Mouse (Mus musculus) gastrocnemius, adult 8-10 months (tissue): Measurements from ENCODE around the gene Slc48a1. TPM values are rescaled to one million over a fixed set of nuclear protein-coding genes. Genes with fewer than 3 reads are reported as not detected.

Source experiments
- DNase-seq, 2 experiments: peaks; one replicate each; pipeline ENCODE4 v3.0.0; 2022; ENCODE audit warnings: low spot score in 2 of 2
- total RNA-seq, 4 experiments: library from RNA; stranded (reverse); gene quantifications; 2 replicates each; pipeline ENCODE4 v1.2.4; 2022

Gene Slc48a1
- total RNA-seq, 4 experiments from 2014 or later: 40.0 to 52.7 (median 47.3) TPM

DNA sequence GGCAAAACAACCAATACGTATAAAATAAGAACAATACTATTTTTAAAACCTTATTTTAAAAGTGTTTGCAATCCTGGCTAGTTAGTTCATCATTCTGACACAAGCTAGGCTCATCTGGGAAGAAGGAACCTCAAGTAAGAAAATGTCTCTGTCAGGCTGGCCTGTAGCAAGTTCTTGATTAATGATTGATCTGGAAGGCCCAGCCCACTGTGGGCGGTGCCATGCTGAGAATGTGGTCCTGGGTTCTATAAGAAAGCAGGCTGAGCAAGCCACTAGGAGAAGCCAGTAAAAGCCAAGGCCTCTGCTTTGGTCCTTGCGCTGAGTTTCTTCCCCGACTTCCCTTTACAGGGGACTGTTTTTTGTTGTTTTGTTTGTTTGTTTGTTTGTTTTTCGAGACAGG lies 25.8 kb upstream of the Slc48a1 start:
- DNase-seq: no peak

DNA sequence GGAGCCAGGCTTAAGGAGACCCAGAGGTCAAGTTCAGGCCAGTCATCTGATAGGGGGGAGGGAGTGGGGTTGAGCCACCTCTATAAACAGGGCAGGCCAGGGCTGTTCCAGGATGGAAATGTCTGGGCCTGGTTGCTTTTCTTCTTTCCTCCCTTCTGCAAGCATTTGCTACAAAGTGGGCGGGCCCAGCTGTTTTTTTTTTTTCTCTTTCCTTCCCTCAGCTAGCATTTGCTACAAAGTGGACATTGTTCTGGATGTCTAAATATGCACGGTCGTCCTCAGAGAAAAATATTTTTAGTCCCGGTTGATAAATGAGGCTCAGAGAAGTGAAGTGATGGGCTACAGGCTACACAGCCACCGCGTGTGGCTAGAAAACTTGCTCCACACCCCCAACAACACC lies 23.8 kb upstream of the Slc48a1 start:
- DNase-seq: no peak

- DNase-seq: no peak
These were observed 23.0 kb upstream of the Slc48a1 start for GRCm38 (mm10) chr15:97755361-97755760.

DNA sequence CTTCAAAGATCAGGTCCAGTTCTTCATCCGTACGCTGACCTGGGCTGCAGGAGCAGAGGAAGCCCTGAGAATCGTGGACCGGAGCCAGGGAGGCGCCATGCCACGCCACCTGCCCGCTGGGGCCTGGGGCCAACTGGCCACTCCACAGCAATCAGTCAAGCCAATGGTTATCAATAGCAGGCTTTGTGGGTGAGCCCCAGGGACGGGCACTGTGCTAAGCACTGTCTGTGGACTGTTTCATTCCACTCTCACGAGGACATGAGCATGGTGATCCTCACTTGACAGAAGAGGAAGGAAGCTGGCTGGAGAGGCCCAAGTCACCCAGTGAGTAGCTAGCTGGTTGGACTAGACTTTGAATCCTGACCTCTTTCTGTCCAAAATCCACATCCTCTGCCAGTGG lies 18.3 kb upstream of the Slc48a1 start:
- no peak for DNase-seq

DNA sequence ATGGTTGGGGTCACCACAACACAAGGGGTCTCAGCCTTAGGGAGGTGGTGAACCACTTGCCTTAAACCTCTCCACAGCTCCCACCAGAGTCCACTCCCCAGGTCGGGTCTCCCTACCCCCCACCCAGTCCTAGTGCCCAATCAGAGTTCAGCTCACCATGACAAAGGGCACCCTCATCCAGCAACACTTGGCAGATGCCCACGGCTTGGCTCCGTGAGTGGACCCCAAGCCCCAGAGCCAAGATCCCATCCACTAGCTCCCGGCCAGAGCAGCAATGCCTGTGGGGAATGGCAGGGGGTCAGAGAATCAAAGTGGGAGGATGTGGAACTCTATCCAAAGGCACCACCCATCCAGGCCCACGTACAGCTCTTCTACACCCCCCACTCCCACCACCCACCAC lies 17.4 kb upstream of the Slc48a1 start:
- no peak for DNase-seq

- DNase-seq: no peak
These were observed 16.9 kb upstream of the Slc48a1 start for GRCm38 (mm10) chr15:97761438-97761837.

- peak in 1 of 2 experiments; percentile 48 for DNase-seq
These were observed 15.6 kb upstream of the Slc48a1 start for GRCm38 (mm10) chr15:97762733-97763132.

GRCm38 (mm10) chr15:97763256-97764049 lies 14.9 kb upstream of the Slc48a1 start:
- no peak for DNase-seq

- no peak for DNase-seq
These were observed 13.8 kb upstream of the Slc48a1 start for GRCm38 (mm10) chr15:97764532-97764931.

DNA sequence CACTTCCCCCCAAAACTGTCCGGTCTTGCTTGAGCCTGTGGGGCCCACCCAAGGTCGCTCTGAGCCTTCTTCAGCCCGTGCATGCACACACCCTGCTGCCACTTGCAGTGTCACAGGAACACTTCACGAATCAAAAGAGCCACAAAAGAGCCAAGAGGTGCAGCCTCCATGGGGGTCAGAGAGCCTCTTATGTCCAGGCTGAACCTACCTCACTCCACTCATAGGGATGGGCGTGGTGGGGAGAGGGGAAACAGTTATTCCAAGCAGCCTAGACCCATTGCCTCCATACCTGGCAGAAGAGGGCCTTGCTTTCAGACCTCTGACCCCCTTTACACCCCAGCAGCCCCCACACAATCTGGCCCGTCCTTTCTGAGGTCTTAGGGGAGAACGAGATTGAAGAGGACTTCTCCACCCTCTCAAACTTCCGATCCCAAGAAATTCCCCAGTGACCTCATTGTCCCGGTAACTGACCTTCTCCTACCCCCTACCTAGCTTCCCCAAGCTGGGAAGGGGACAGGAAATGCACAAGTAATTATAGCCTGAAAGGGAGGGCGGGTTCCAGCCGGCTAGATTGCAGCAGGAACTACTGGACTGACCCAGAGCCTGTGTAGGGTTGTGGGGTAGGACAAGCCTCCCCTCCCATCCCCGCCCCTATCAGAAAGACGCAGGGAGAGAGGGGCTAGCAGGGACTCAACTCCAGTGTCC lies 13.1 kb upstream of the Slc48a1 start:
- no peak for DNase-seq

DNA sequence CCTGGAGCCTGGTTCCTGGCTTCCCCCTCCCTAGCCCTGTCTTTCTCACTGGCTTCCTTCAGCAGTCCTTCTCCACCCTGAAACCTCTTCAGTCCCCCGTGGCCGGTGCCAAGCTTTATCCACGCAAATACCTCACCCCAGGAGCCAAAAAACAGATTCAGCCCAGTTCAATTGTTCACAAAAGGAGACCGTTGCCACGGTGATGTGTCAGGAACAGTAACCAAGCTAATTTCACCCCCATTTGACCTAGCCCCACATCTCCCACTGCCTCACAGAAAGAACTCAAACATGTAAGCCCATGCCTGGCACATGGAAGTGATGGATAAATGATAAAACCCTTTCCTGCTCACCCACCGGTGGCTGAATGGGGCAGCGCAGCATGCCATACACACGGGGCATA lies 12.1 kb upstream of the Slc48a1 start:
- no peak for DNase-seq

DNA sequence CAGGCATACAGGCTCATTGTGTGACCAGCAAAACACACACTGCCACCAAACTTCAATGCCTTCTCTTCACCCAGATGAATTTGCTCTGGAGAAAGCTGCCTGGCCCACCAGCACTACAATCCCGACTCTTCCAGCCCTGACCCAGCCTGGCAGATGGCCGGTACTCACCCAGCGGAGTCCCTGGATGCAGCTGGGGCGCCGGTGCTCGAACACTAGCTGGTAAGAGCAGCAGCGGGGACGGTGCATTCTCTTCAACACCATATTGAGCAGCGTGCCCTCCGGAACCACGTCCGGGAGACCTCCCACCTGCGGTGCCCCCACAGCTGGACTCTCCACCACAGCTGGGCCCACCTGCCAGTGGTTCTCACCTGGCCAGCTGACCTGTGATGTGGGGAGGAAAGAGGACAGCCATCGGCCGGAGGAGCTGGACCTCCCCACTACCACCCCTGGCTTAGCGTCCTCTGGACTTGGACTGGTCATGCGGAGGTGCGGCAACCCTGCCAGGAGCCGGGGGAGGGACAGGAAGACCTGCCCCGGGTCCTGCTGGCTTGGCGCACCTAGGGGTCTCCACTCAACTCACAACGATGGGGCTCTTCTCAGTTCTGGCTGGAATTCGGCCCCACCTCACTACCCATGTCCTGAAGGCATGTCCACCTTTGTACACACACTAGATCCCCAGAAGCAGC lies 11.6 kb upstream of the Slc48a1 start:
- DNase-seq: no peak

DNA sequence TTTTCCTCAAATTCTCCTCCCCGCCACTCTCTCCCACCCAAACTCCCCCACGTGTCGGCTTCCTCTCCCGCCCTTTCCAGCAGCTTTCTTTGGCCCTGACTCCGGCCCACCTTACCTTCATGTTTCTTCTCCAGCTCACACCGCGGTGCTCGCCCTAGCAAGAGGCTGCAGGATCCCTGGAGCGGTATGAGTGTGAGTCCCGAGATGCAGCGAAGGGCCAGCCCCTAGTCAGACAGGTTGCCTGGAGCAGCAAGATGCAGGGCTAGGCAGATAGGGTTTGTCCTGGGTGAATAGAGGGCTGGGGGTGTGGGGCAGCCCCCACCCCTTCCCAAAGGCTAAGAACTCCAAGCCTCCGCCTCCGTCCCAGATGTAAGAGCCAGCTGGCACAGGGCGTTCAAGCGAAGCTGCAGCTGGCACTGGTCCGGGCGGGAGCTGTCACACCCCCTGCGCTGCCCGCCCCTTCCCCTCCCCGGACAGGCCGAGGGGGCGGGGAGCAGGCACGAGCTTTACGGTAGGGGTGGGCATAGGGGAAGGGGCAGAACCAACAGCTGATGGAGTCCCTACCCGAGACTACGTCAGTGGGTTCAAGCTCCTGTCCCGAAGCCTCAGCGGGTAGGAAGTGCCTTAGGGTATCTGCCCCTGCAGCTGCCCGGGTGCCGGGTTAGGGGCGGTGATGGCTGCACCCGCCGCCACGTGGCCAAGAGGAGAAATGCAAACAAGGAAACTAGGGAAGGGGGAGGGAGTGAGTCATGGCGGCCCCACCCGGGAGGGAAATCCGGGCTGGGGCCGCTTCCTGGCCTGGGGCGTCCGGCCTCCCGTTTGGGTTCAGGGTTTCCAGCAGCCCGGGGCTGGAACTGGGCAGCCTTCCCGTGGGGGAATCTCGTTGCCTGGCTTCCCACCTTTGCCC lies 10.8 kb upstream of the Slc48a1 start, which contains the start of gene Rapgef3:
TSS of gene Rapgef3 (minus strand) at position 693 of the 907 bp plus-strand sequence.
- DNase-seq: peak; percentile 69 to 73

- DNase-seq: no peak
These were observed 10.1 kb upstream of the Slc48a1 start for GRCm38 (mm10) chr15:97768192-97768591.

DNA sequence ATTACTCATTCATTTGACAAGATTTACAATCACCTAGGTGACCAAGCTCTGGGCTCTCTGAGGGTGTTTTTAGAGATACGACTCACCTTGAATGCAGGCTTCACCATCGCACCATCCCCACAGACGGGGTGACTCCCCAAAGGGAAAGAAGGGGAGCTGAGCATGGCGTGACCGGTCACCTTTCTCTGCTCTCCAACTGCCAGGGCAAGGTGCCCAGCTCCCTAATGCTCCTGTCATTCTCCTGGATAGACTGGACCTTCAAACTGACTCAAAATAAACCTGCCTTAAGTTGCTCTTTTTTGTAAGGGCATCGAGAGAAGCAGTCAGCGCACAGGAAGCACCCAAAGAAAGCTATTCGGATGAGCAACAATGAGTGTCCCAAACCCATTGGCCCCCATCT lies 8.0 kb upstream of the Slc48a1 start:
- no peak for DNase-seq

DNA sequence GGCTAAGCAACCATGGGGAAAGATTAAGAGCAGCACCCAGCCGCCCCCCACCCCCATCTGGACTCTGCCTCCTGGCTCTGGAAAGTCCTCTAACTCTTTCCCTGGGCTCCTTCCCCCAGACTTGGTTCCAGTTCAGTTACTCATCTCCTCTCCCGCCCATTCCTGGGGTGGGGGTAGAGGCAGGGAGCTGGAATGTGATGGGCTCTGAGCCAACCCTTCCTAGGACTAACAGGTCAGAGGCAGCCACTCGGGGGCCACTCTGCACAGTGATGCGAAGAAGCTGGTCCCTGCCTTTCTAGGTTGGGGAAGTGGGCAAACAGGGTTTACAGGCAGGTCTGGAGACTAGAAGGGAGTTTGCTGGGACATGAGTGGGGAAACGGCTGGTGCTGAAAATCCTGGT lies 5.2 kb upstream of the Slc48a1 start:
- peak in 1 of 2 experiments; percentile 57 for DNase-seq

DNA sequence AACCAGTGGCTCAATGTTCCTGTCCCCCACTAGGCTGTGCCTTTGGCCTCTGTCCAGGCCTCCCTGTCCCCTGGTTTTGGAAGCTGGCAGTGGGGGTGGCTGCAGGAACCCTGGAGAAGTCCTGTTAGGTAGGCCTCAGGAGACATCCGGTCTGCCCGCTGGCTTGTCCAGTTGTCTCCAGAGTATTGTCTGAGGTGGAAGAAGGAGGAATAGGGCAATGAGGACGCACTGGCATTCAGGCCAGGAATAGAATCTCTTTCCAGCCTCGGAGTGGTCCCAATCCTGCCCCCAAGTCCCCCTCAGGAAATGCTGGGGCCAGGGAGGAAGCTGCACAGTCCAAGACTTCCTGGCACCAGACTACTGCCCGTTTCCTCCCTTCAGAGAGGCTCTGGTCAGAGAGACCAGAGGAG lies 4.4 kb upstream of the Slc48a1 start:
- DNase-seq: no peak

DNA sequence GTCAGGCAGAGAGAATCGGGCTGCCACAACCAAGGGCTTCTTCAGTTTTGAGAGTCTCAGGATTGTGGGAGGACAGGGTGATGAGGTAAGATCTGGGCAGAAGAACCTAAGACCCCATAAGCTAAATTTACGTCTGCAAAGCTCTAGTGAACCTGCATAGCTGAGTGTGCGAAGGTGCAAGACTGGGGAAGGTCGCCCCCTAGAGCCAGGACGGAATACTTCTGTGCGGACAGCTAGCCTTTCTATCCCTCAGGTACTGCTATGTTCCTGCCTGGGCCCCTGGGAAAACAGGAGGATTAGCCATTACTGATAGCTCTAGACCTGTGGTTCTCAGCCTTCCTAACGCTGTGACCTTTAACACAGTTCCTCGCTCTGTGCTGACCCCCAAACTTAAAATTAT lies 1.8 kb upstream of the Slc48a1 start:
- DNase-seq: peak in 1 of 2 experiments; percentile 61

DNA sequence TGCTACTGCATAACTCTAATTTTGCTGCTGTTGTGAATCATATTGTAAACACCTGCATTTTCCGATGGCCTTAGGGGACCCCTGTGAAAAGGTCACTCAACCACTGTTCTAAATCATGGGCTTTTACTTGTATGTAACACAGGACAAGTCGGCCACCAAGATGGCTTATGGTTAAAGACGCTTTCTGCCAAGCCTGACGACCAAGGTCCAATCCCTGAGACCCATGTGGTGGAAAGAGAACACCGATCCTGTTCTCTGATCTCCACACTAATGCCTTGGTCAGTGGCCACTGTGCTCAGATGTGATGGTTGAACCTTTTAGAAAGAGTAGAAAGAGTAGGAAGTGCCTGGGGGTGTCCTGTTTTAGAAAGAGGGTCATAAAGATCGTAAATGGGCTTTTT lies 1.4 kb upstream of the Slc48a1 start:
- DNase-seq: no peak

DNA sequence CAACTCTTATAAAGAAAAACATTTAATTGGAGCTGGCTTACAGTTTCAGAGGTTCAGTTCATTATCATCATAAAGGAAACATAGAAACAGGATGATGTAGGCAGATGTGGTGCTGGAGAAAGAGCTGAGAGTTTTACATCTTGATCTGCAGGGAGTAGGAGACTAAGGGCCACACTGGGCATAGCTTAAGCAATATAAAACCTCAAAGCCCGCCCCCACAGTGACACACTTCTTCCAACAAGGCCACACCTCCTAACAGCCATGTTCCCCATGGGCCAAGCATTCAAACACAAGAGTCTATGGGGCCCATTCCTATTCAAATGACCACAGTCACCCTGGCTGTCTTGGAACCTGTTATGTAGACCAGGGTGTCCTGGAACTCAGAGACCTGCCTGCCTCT lies 1.3 kb downstream of the Slc48a1 start:
- no peak for DNase-seq

- no peak for DNase-seq
These were observed 2.3 kb downstream of the Slc48a1 start for GRCm38 (mm10) chr15:97780611-97781031.
